Mouse (Mus musculus) midbrain, postnatal 0 days (tissue): Measurements from ENCODE around the gene B3galt1. TPM values are rescaled to one million over a fixed set of nuclear protein-coding genes. Genes with fewer than 3 reads are reported as not detected.

Experiments used
- ATAC-seq: fragments of 200-750 bp; cut with Nextera tagmentation; 2 replicates; pipeline ENCODE4 v1.8.0; 2017; ENCODE audit warnings: moderate number of reproducible peaks, mild to moderate bottlenecking, moderate TSS enrichment, moderate library complexity; ENCODE audit not compliant: low FRiP score
- DNase-seq: peaks from one replicate; pipeline ENCODE4 v3.0.0-alpha.2; 2015; ENCODE audit warnings: low spot score
- H3K27ac ChIP-seq: fragments of 300-500 bp; sonication (generic); 2 replicates; pipeline ENCODE4 v1.5.1; 2014; ENCODE audit warnings: low read depth, mild to moderate bottlenecking, low read length, mixed read lengths
- H3K27me3 ChIP-seq: fragments of 300-500 bp; sonication (generic); 2 replicates; pipeline ENCODE4 v1.6.1; 2014; ENCODE audit warnings: low read length, control low read depth, mixed read lengths; ENCODE audit not compliant: insufficient read depth
- H3K36me3 ChIP-seq: fragments of 300-500 bp; sonication (generic); 2 replicates; pipeline ENCODE4 v1.6.1; 2014; ENCODE audit warnings: low read length, control low read depth, mixed read lengths; ENCODE audit not compliant: insufficient read depth
- H3K4me1 ChIP-seq: fragments of 300-500 bp; sonication (generic); 2 replicates; pipeline ENCODE4 v1.6.1; 2014; ENCODE audit warnings: mild to moderate bottlenecking, control low read depth, antibody characterized with exemption, low read length, mixed read lengths; ENCODE audit not compliant: insufficient read depth
- H3K4me2 ChIP-seq: fragments of 300-500 bp; sonication (generic); 2 replicates; pipeline ENCODE4 v1.6.1; 2014; ENCODE audit warnings: low read depth, mild to moderate bottlenecking, low read length, mixed read lengths; ENCODE audit not compliant: poor library complexity, severe bottlenecking
- H3K4me3 ChIP-seq: fragments of 300-500 bp; sonication (generic); 2 replicates; pipeline ENCODE4 v1.5.1; 2014; ENCODE audit warnings: low read depth, mild to moderate bottlenecking, low read length, moderate library complexity
- H3K9ac ChIP-seq: fragments of 300-500 bp; sonication (generic); replicated peaks from 2 replicates; pipeline ENCODE4 v1.6.1; 2014; ENCODE audit warnings: mild to moderate bottlenecking, low read length, moderate library complexity, mixed read lengths; ENCODE audit not compliant: poor library complexity, severe bottlenecking
- H3K9me3 ChIP-seq: fragments of 300-500 bp; sonication (generic); 2 replicates; pipeline ENCODE4 v1.6.1; 2016; ENCODE audit warnings: low read length, control low read depth
- CTCF ChIP-seq: IDR thresholded peaks from 2 replicates; pipeline ENCODE4 v1.5.1; 2016; ENCODE audit warnings: antibody characterized with exemption, mild to moderate bottlenecking
- WGBS: fragments of 180-500 bp; shearing (Covaris S2); extraction: QIAGEN DNeasy Blood & Tissue Kit; methylation state at CpG from one replicate; pipeline ENCODE4 v1.1.7; 2014; 5-methylcytosine and 5-hydroxymethylcytosine counted together
- polyA plus RNA-seq: library from polyadenylated mRNA; unstranded; fragments of >200 nt; fragmentation: Nextera tagmentation; extraction: Ambion mirVana; gene quantifications from 2 replicates; pipeline ENCODE4 v1.2.1, GENCODE M21; 2015
- total RNA-seq: library from RNA; depleted of rRNA; stranded (reverse); fragments of >200 nt; gene quantifications from 2 replicates; pipeline ENCODE4 v1.2.3, GENCODE M21; 2014

Gene B3galt1
- total and polyA plus RNA-seq, 2 experiments from 2014 or later = 18.0 to 50.4 TPM

DNA sequence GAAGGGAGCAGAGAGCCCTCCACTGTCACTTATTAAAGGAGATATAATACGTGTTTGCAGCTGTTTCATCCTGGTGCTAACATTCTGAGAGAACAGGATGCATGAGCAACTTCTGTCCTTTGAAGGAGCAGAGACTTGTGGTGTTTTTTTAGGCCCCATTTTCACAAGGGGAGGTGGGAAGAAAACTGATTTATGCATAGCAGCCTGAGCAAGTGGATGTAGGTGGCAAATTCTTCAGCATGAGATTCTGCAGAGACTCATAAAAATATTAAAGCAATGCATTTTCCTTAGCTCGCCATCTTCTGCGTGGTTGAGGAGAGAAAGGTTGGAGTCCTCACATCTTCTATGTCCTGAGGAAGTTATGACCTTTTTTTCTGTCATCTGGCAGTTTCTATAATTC lies 469.0 kb downstream of the B3galt1 start:
- H3K27ac ChIP-seq = no peak overlapping the region
- H3K27me3 ChIP-seq = no peaks in the 10 kb centered on the region
- no peaks in the 10 kb centered on the region for H3K36me3 ChIP-seq
- H3K9ac ChIP-seq = no peak overlapping the region
- 84% methylated on average over 3 of the region's 3 CpGs for WGBS
- TF ChIP-seq CTCF = no peak
- H3K4me3 ChIP-seq = no peak overlapping the region
- H3K4me1 ChIP-seq = no peaks in the 10 kb centered on the region
- H3K4me2 ChIP-seq = no peak overlapping the region
- DNase-seq = no peak
- ATAC-seq = no peak
- H3K9me3 ChIP-seq = no peaks in the 10 kb centered on the region

DNA sequence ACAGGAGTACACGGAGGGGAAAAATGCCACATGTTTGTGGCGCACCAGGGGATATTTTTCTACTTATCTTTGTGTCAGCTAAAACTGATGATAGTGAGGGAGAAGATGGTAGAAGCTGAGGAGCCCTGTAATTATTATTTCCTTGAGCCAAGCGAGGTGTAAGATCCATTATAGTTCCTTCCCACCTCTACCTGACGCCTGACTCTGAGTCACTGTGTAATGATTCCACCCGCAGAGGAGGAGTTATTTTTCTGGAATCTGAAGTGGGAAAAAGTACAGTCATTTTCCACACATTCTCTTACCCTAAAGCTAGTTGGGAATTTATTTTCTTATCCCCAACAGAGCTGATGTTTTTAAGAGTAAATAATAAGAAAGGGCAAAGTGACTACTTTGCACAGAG lies 475.1 kb downstream of the B3galt1 start:
- Histone ChIP-seq H3K4me3 (no peak overlapping the region), H3K4me1 (no peaks in the 10 kb centered on the region), H3K27ac (no peak overlapping the region), H3K36me3 (no peaks in the 10 kb centered on the region), H3K9ac (no peak overlapping the region), H3K27me3 (no peaks in the 10 kb centered on the region), H3K4me2 (no peak overlapping the region), H3K9me3 (no peaks in the 10 kb centered on the region)
- DNase-seq = no peak
- 80% methylated on average over 5 of the region's 5 CpGs for WGBS
- TF ChIP-seq CTCF = no peak
- ATAC-seq = no peak

DNA sequence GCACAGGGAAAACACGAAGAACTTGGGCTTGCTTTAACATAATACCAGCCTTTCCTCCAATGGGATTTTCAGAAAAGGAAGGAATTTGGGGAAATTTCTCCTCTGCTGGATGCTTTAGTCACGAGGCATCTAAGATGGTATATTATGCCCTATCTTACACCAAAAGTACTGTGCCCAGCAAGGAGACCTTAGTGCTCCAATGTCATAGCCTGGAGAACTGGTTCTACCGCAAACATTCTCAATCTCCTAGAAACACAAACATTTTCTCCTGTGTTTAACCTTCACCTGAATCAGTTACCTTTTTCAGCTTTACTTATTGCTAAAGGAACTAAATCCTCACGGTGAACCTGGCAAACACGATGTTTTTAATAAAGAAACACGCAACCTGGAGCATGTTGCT lies 486.8 kb downstream of the B3galt1 start:
- TF ChIP-seq CTCF = no peak
- H3K4me2 ChIP-seq = no peak overlapping the region
- no peaks in the 10 kb centered on the region for H3K36me3 ChIP-seq
- H3K27me3 ChIP-seq = no peaks in the 10 kb centered on the region
- WGBS = 78% methylated on average over 6 of the region's 6 CpGs
- no peak for DNase-seq
- H3K9ac ChIP-seq = no peak overlapping the region
- no peak overlapping the region for H3K27ac ChIP-seq
- H3K4me3 ChIP-seq = no peak overlapping the region
- H3K4me1 ChIP-seq = no peaks in the 10 kb centered on the region
- ATAC-seq = no peak
- no peaks in the 10 kb centered on the region for H3K9me3 ChIP-seq

DNA sequence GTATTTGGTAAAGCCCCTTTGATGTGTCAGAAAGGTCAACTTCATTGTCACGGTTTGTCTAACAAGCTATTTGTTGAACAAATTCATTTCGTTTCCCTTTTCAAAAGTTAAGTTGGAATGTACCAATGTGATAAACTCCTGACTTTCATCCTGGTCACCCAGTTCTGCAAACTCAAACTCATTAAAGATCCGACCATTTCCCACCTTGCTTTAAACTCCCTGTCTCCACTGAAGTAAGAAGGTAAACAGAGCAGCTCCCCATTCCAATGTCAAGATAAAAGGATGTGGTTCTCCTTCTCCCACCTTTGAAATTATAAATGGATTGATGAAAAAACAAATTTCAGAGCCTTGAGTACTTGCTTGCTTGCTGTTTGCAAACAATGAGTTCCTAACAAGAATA lies 487.6 kb downstream of the B3galt1 start:
- no peak overlapping the region for H3K27ac ChIP-seq
- no peak for TF ChIP-seq CTCF
- 38% methylated on average over 3 of the region's 3 CpGs for WGBS
- H3K9me3 ChIP-seq = no peaks in the 10 kb centered on the region
- ATAC-seq = no peak
- H3K4me3 ChIP-seq = no peak overlapping the region
- no peak overlapping the region for H3K9ac ChIP-seq
- no peaks in the 10 kb centered on the region for H3K27me3 ChIP-seq
- H3K36me3 ChIP-seq = no peaks in the 10 kb centered on the region
- DNase-seq = no peak
- no peak overlapping the region for H3K4me2 ChIP-seq
- no peaks in the 10 kb centered on the region for H3K4me1 ChIP-seq

DNA sequence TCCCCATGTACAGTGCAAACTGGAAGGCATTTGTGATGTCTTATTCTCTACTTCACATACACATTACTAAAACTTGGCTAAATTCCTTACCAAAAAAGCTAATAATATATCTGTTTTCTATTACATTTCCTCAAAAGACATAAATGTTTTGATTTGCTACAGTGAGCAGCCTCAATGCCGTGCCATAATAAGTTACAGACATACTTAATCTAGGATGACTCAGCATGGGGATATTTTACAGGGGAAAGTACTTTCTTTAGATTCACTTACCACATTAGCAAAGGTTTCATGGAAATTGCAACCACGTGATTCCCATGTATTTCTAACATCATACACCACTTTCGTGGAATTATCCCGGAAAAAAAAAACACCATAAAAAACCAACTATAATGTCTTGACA lies 495.7 kb downstream of the B3galt1 start:
- Histone ChIP-seq H3K4me3 (no peak overlapping the region), H3K27ac (no peak overlapping the region), H3K4me1 (no peaks in the 10 kb centered on the region), H3K36me3 (no peaks in the 10 kb centered on the region), H3K9ac (no peak overlapping the region), H3K4me2 (no peak overlapping the region), H3K27me3 (no peaks in the 10 kb centered on the region), H3K9me3 (no peaks in the 10 kb centered on the region)
- 90% methylated on average over 4 of the region's 4 CpGs for WGBS
- no peak for TF ChIP-seq CTCF
- ATAC-seq = no peak
- DNase-seq = no peak

DNA sequence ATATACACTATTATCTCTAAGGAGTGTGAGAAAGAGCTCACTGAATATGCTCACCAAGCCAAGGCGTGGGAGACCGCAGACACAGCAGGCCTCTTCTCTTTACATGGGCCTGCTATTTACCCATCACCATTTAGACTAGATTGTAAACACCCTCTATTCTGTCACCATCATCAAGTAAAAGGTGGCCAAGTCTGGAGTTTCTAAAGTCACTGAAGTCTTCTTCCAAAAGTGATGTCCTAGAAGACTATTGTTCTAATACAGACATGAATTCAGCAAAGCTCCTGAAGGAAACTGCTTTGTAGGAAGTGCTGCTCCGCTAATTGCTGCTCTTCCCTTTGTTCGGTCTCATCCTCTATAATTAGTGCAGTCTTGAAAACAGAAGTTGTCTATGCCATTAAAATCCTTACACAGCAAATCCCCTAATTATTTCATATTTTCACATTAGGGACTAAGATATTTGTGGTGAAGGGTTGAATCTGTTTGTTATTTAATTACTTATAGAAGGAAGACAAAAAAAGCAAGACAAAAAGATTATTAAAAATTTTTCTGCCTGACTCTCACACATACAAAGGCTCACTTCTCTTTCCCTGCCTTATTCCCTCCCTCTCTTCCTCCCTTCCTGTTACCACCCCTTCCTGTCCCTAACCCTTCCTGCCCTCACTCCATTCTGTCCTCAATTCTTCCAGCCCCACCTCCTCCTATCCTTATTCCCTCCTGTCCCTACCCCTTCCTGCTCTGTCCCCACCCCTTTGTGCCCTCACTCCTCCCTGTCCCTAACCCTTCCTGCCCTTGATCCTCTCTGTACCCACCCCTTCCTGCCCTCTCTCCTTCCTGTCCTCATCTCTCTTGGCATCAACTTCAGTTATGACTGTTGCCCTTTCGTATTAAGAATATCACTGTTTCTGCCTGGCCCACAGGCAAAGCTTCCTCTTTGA lies 514.0 kb downstream of the B3galt1 start:
- ATAC-seq = no peak
- Histone ChIP-seq H3K9ac (no peak overlapping the region), H3K9me3 (no peaks in the 10 kb centered on the region), H3K27ac (no peak overlapping the region), H3K4me1 (no peaks in the 10 kb centered on the region), H3K4me3 (no peak overlapping the region), H3K27me3 (no peaks in the 10 kb centered on the region), H3K4me2 (no peak overlapping the region), H3K36me3 (no peaks in the 10 kb centered on the region)
- DNase-seq = no peak
- WGBS = 82% methylated on average over 5 of the region's 5 CpGs
- TF ChIP-seq CTCF = no peak
